Mouse (Mus musculus) midbrain, embryonic 16.5 days (tissue): ENCODE results near the gene Pld6. TPM values are rescaled to one million over a fixed set of nuclear protein-coding genes. Genes with fewer than 3 reads are reported as not detected.
"Not testable (repeated sequence)": the region's sequence is repeated elsewhere in the genome, so short reads cannot be mapped to it uniquely, and the experiment has no call there.

Experiments used
- ATAC-seq: fragments of 200-750 bp; cut with Nextera tagmentation; 2 replicates; pipeline ENCODE4 v1.8.0; 2017; ENCODE audit warnings: moderate TSS enrichment
- H3K27ac ChIP-seq: fragments of 300-500 bp; sonication (generic); 2 replicates; pipeline ENCODE4 v1.5.1; 2014; ENCODE audit warnings: mild to moderate bottlenecking, low read length, mixed read lengths
- H3K27me3 ChIP-seq: fragments of 300-500 bp; sonication (generic); 2 replicates; pipeline ENCODE4 v1.6.1; 2014; ENCODE audit warnings: low read depth, low read length, mixed read lengths; ENCODE audit not compliant: control insufficient read depth, insufficient read depth
- H3K36me3 ChIP-seq: fragments of 300-500 bp; sonication (generic); 2 replicates; pipeline ENCODE4 v1.6.1; 2014; ENCODE audit warnings: mild to moderate bottlenecking, low read length, moderate library complexity, mixed read lengths; ENCODE audit not compliant: control insufficient read depth, insufficient read depth
- H3K4me1 ChIP-seq: fragments of 300-500 bp; sonication (generic); 2 replicates; pipeline ENCODE4 v1.6.1; 2014; ENCODE audit warnings: mild to moderate bottlenecking, low read length, mixed read lengths; ENCODE audit not compliant: control insufficient read depth, insufficient read depth
- H3K4me2 ChIP-seq: fragments of 300-500 bp; sonication (generic); 2 replicates; pipeline ENCODE4 v1.6.1; 2014; ENCODE audit warnings: mild to moderate bottlenecking, low read length, mixed read lengths
- H3K4me3 ChIP-seq: fragments of 300-500 bp; sonication (generic); 2 replicates; pipeline ENCODE4 v1.5.1; 2014; ENCODE audit warnings: low read depth, mild to moderate bottlenecking, low read length, moderate library complexity, mixed read lengths
- H3K9ac ChIP-seq: fragments of 300-500 bp; sonication (generic); 2 replicates; pipeline ENCODE4 v1.6.1; 2014; ENCODE audit warnings: low read depth, low read length, mixed read lengths
- H3K9me3 ChIP-seq: fragments of 300-500 bp; sonication (generic); replicated peaks from 2 replicates; pipeline ENCODE4 v1.6.1; 2014; ENCODE audit warnings: mild to moderate bottlenecking, low read length, mixed read lengths; ENCODE audit not compliant: control insufficient read depth, poor library complexity, severe bottlenecking
- WGBS: fragments of 180-500 bp; shearing (Covaris S2); extraction: QIAGEN DNeasy Blood & Tissue Kit; methylation state at CpG from one replicate; pipeline ENCODE4 v1.1.7; 2014; 5-methylcytosine and 5-hydroxymethylcytosine counted together
- polyA plus RNA-seq: library from polyadenylated mRNA; unstranded; fragments of >200 nt; fragmentation: Nextera tagmentation; extraction: Ambion mirVana; gene quantifications from 2 replicates; pipeline ENCODE4 v1.2.1, GENCODE M21; 2015

The Pld6 gene
- polyA plus RNA-seq, 1 experiment from 2014 or later, result 19.4 TPM

- H3K4me2 ChIP-seq, result no peak overlapping the region
- no peaks in the 10 kb centered on the region for H3K27me3 ChIP-seq
- no peak overlapping the region for H3K27ac ChIP-seq
- ATAC-seq, result no peak
- H3K4me3 ChIP-seq, result no peak overlapping the region
- no peaks in the 10 kb centered on the region for H3K4me1 ChIP-seq
- 96% methylated on average over 4 of the region's 4 CpGs for WGBS
- no peaks in the 10 kb centered on the region for H3K9me3 ChIP-seq
- H3K9ac ChIP-seq, result no peak overlapping the region
- peaks cover 29% of the 10 kb centered on the region for H3K36me3 ChIP-seq
These were observed 43.1 kb downstream of the Pld6 start for GRCm38 (mm10) chr11:59744374-59744773.

GRCm38 (mm10) chr11:59743712-59744111 lies 43.7 kb downstream of the Pld6 start:
- Histone ChIP-seq H3K4me1 (no peaks in the 10 kb centered on the region), H3K9me3 (no peaks in the 10 kb centered on the region), H3K4me2 (no peak overlapping the region), H3K27me3 (no peaks in the 10 kb centered on the region), H3K9ac (no peak overlapping the region), H3K4me3 (no peak overlapping the region), H3K36me3 (peaks cover 29% of the 10 kb centered on the region), H3K27ac (no peak overlapping the region)
- ATAC-seq, result no peak
- WGBS, result 94% methylated on average over 1 of the region's 1 CpGs

- 94% methylated on average over 2 of the region's 2 CpGs for WGBS
- Histone ChIP-seq H3K4me1 (no peaks in the 10 kb centered on the region), H3K4me3 (no peak overlapping the region)
These were observed 44.1 kb downstream of the Pld6 start for GRCm38 (mm10) chr11:59743307-59743706.

DNA sequence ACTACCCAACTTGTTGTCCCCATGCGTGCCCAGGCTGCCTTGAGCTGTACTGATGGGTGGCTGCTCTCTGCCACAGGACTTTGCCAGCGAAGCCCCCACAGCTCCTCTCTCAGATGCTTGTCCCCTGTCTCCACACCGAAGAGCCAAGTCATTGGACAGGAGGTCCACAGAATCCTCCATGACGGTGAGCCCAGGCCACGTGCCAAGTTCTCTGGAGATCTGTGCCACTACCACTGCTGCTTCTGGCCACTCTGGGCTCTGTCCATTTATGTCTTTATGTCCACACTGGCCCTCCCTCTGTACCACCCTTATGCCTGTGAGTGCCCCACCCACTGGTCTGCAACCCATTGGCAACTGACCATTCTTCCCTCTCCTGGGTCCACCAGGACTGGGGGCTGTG lies 45.5 kb downstream of the Pld6 start:
- H3K9ac ChIP-seq, result no peak overlapping the region
- H3K36me3 ChIP-seq, result peaks cover 38% of the 10 kb centered on the region
- no peak overlapping the region for H3K4me3 ChIP-seq
- no peaks in the 10 kb centered on the region for H3K9me3 ChIP-seq
- no peak overlapping the region for H3K4me2 ChIP-seq
- H3K27me3 ChIP-seq, result no peaks in the 10 kb centered on the region
- WGBS, result 97% methylated on average over 5 of the region's 5 CpGs
- H3K4me1 ChIP-seq, result no peaks in the 10 kb centered on the region
- no peak for ATAC-seq
- no peak overlapping the region for H3K27ac ChIP-seq

More at GRCm38 (mm10) chr11:59743307-59743706, 44.1 kb downstream of the Pld6 start:
- H3K9me3 ChIP-seq, result no peaks in the 10 kb centered on the region
- no peaks in the 10 kb centered on the region for H3K27me3 ChIP-seq
- no peak overlapping the region for H3K9ac ChIP-seq
- no peak overlapping the region for H3K4me2 ChIP-seq
- H3K27ac ChIP-seq, result no peak overlapping the region
- no peak for ATAC-seq
- peaks cover 28% of the 10 kb centered on the region for H3K36me3 ChIP-seq

DNA sequence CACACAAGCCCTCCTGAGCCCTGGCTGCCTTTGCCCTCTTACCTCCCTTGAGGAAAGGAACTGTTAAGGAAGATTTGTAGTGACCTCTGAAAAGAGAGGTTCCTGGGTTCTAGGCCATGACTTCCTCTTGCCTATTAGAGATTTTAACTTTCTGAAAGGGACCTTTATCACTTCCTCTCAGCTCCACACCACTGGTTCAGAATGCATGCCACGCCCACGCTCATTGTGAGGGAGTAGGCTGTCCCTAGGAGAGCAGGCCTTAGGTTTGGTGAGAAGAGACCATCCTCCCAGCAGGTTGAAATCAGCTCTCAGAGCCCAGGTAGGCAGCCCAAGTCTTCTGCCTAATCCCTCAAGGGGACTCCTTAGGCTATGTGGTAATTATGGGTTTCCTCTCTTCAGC lies 47.4 kb downstream of the Pld6 start:
- Histone ChIP-seq H3K27ac (no peak overlapping the region), H3K27me3 (no peaks in the 10 kb centered on the region), H3K9ac (no peak overlapping the region), H3K9me3 (no peaks in the 10 kb centered on the region), H3K4me3 (no peak overlapping the region), H3K4me1 (no peaks in the 10 kb centered on the region), H3K4me2 (no peak overlapping the region), H3K36me3 (peaks cover 41% of the 10 kb centered on the region)
- no peak for ATAC-seq
- WGBS, result 86% methylated on average over 2 of the region's 2 CpGs

DNA sequence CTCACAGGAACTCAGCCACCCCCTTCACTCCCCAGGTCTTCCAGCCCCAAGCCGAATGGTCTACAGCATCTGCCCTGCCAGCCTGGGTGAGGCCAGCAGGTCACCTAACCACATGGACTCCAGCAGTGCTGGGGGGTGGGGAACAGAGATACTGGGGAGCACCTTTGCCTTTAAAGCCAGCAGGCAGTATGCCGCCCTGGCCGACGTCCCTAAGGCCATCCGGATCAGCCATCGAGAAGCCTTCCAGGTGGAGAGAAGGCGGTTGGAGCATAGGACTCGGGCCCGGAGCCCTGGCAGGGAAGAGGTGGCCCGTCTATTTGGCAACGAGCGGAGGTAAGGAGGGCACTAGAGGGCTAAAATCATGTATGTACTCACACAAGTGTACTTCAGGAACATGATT lies 50.2 kb downstream of the Pld6 start:
- H3K27ac ChIP-seq, result no peak overlapping the region
- H3K27me3 ChIP-seq, result no peaks in the 10 kb centered on the region
- H3K4me2 ChIP-seq, result no peak overlapping the region
- ATAC-seq, result no peak
- 98% methylated on average over 11 of the region's 12 CpGs for WGBS
- H3K9ac ChIP-seq, result no peak overlapping the region
- H3K4me1 ChIP-seq, result peaks cover 4% of the 10 kb centered on the region; the same call in 1 of the 2 replicates
- H3K4me3 ChIP-seq, result no peak overlapping the region
- H3K36me3 ChIP-seq, result peaks cover 26% of the 10 kb centered on the region
- no peaks in the 10 kb centered on the region for H3K9me3 ChIP-seq

- ATAC-seq, H3K27me3 ChIP-seq, H3K9me3 ChIP-seq, H3K4me1 ChIP-seq, H3K9ac ChIP-seq, H3K4me2 ChIP-seq, H3K4me3 ChIP-seq, H3K27ac ChIP-seq: not testable (repeated sequence)
- peaks cover 14% of the 10 kb centered on the region for H3K36me3 ChIP-seq
- WGBS, result 84% methylated on average over 4 of the region's 4 CpGs
These were observed 51.5 kb downstream of the Pld6 start for GRCm38 (mm10) chr11:59735938-59736337.

- peaks cover 4% of the 10 kb centered on the region; the same call in 1 of the 2 replicates for H3K4me1 ChIP-seq
- H3K4me2 ChIP-seq, result no peak overlapping the region
- H3K36me3 ChIP-seq, result peaks cover 16% of the 10 kb centered on the region
- no peak overlapping the region for H3K9ac ChIP-seq
- 86% methylated on average over 1 of the region's 1 CpGs for WGBS
- H3K27me3 ChIP-seq, result no peaks in the 10 kb centered on the region
- no peak for ATAC-seq
- no peak overlapping the region for H3K4me3 ChIP-seq
- H3K27ac ChIP-seq, result no peak overlapping the region
- H3K9me3 ChIP-seq, result no peaks in the 10 kb centered on the region
These were observed 53.1 kb downstream of the Pld6 start for GRCm38 (mm10) chr11:59734335-59734734.
